Mouse (Mus musculus): Measurements from ENCODE around the gene Prelp.

DNA sequence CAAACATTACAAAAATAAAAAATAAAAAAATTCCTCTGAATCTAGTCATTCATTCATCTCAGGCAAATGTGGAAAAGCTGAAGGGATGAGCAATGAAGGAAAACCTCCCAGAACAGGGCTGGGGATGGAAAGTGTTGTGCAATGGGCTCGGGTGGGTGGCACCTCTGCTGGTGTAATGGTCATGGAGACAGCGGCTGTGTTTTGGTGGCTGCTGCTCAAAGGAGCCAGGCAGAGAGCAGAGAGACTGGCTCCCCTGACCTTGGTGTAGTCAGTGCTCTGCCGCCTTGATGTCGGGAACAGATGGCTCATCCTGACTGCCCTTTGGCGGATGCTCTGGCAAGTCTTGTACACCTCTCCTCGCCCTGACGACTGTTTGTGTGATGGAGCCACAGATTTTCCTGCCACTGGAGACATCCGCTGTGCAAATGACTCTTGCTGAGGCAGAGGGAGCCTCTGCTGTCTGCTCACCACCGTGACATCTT, 32.1 kb upstream of the Prelp start:
- TF ChIP-seq CTCF (IDR thresholded peaks at IDR 0.05; ENCODE audit: borderline replicate concordance, extremely low read depth, insufficient read depth, insufficient read length) (no peak), POLR2A (IDR thresholded peaks at IDR 0.05; ENCODE audit: borderline replicate concordance, extremely low read depth, insufficient read depth, insufficient read length, poor library complexity, severe bottlenecking) (no peak)

Data from brain, embryonic 14.5 days (tissue).